Mouse (Mus musculus) embryonic facial prominence, embryonic 13.5 days (tissue): ENCODE measurements around the gene Grasp. TPM values are rescaled to one million over a fixed set of nuclear protein-coding genes. Genes with fewer than 3 reads are reported as not detected.

Experiments used
- ATAC-seq: fragments of 200-750 bp; cut with Nextera tagmentation; 2 replicates; pipeline ENCODE4 v1.8.0; 2017; ENCODE audit warnings: low read depth; ENCODE audit not compliant: insufficient number of reproducible peaks, insufficient read depth, low FRiP score, low TSS enrichment
- H3K27ac ChIP-seq: fragments of 300-500 bp; sonication (generic); 2 replicates; pipeline ENCODE4 v1.5.1; 2015; ENCODE audit warnings: moderate library complexity, mild to moderate bottlenecking, inconsistent platforms
- H3K27me3 ChIP-seq: fragments of 300-500 bp; sonication (generic); 2 replicates; pipeline ENCODE4 v1.6.1; 2015; ENCODE audit warnings: mild to moderate bottlenecking, inconsistent platforms
- H3K36me3 ChIP-seq: fragments of 300-500 bp; sonication (generic); 2 replicates; pipeline ENCODE4 v1.6.1; 2015; ENCODE audit warnings: mild to moderate bottlenecking, inconsistent platforms
- H3K4me1 ChIP-seq: fragments of 300-500 bp; sonication (generic); 2 replicates; pipeline ENCODE4 v1.6.1; 2015; ENCODE audit warnings: inconsistent platforms
- H3K4me2 ChIP-seq: fragments of 300-500 bp; sonication (generic); 2 replicates; pipeline ENCODE4 v1.6.1; 2015; ENCODE audit warnings: moderate library complexity, mild to moderate bottlenecking, inconsistent platforms
- H3K4me3 ChIP-seq: fragments of 300-500 bp; sonication (generic); 2 replicates; pipeline ENCODE4 v1.5.1; 2015; ENCODE audit warnings: mild to moderate bottlenecking, inconsistent platforms
- H3K9ac ChIP-seq: fragments of 300-500 bp; sonication (generic); 2 replicates; pipeline ENCODE4 v1.6.1; 2015; ENCODE audit warnings: mild to moderate bottlenecking, inconsistent platforms
- H3K9me3 ChIP-seq: fragments of 300-500 bp; sonication (generic); 2 replicates; pipeline ENCODE4 v1.6.1; 2016; ENCODE audit warnings: inconsistent platforms
- WGBS: fragments of 180-500 bp; shearing (Covaris S2); methylation state at CpG from one replicate; pipeline ENCODE4 v1.1.7; 2015; ENCODE audit warnings: mixed read lengths; 5-methylcytosine and 5-hydroxymethylcytosine counted together
- polyA plus RNA-seq: library from polyadenylated mRNA; unstranded; fragments of >200 nt; fragmentation: Nextera tagmentation; extraction: Ambion mirVana; gene quantifications from 2 replicates; pipeline ENCODE4 v1.2.1, GENCODE M21; 2015

The Grasp gene
- polyA plus RNA-seq, 1 experiment from 2014 or later = 8.0 TPM

DNA sequence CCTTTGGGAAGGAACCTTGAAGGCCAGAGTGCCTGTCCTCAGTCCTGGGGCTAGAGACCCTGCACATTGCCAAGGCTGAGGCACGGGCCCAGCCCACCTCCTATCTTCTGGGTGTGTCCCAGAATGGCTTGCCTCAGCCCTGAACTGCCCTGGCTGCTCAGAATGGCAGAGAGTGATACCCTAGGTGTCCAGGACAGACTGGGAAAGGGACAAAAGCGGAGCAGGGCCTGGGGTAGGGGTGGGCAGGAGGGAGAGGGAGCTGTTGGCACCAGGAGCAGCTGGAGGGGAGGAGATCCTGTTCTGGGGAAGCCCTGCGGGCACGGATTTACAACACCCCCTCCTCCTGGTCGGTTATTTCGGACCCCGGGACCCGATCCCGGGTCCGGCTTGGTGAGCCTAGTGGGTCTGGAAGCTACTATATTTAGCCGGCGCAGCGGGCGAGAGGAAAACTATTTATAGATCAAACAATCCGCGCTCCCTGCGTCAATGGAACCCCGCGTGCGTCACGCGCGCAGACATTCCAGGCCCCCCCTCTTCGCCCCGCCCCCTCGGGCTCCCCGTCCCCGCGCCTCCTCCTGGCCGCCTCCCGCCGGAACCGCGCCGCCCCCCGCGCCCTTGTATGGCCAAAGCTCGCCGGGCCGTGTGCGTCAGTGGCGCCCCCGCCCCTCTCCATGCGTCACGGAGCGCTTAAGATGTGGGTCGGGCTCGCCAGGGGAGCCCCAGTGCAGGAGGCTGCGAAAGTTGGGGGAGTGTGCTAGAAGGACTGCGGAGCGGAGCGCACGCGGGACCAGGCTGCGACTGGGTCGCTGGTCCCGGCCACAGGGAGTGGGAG, 42.4 kb downstream of the Grasp start:
- peak overlapping the region; percentile 80 for H3K27ac ChIP-seq
- peak; percentile 89 for ATAC-seq
- peak overlapping the region; percentile 54 for H3K4me3 ChIP-seq
- no peaks in the 10 kb centered on the region for H3K9me3 ChIP-seq
- H3K9ac ChIP-seq = peak overlapping the region; percentile 68
- WGBS = 1% methylated on average over 57 of the region's 57 CpGs
- peaks cover 14% of the 10 kb centered on the region for H3K27me3 ChIP-seq
- H3K4me1 ChIP-seq = peaks cover 38% of the 10 kb centered on the region
- H3K4me2 ChIP-seq = peak overlapping the region; percentile 90
- H3K36me3 ChIP-seq = peaks cover 15% of the 10 kb centered on the region

- ATAC-seq = no peak
Observed at GRCm38 (mm10) chr15:101267053-101268032, 43.4 kb downstream of the Grasp start.

DNA sequence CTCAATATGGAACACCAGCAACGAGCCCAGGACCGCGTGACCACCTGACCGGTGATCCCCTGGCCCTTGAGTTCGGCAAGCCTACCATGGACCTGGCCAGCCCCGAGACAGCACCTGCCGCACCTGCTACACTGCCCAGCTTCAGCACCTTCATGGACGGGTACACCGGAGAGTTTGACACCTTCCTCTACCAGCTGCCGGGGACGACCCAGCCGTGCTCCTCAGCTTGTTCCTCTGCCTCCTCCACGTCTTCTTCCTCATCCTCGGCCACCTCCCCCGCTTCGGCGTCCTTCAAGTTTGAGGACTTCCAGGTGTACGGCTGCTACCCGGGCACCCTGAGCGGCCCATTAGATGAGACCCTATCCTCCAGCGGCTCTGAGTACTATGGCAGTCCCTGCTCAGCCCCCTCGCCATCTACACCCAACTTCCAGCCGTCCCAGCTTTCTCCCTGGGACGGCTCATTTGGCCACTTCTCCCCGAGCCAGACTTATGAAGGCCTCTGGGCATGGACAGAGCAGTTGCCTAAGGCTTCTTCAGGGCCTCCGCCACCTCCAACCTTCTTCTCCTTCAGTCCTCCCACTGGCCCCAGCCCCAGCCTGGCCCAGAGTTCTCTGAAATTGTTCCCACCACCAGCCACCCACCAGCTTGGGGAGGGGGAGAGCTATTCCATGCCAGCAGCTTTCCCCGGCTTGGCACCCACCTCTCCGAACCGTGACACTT, 46.3 kb downstream of the Grasp start:
- Histone ChIP-seq H3K27me3 (peaks cover 14% of the 10 kb centered on the region), H3K9ac (no peak overlapping the region), H3K27ac (no peak overlapping the region), H3K9me3 (no peaks in the 10 kb centered on the region), H3K36me3 (peaks cover 46% of the 10 kb centered on the region), H3K4me2 (no peak overlapping the region), H3K4me1 (peaks cover 29% of the 10 kb centered on the region), H3K4me3 (no peak overlapping the region)
- ATAC-seq = no peak
- 89% methylated on average over 29 of the region's 29 CpGs for WGBS

More at GRCm38 (mm10) chr15:101267053-101268032, 43.4 kb downstream of the Grasp start:
- Histone ChIP-seq H3K9ac (peak overlapping the region; percentile 68), H3K27me3 (peaks cover 14% of the 10 kb centered on the region), H3K4me1 (peaks cover 29% of the 10 kb centered on the region), H3K4me3 (peak overlapping the region; percentile 54), H3K36me3 (peaks cover 25% of the 10 kb centered on the region), H3K9me3 (no peaks in the 10 kb centered on the region), H3K27ac (peak overlapping the region; percentile 80), H3K4me2 (peak overlapping the region; percentile 90)
- WGBS = 3% methylated on average over 25 of the region's 25 CpGs

- peaks cover 20% of the 10 kb centered on the region for H3K4me1 ChIP-seq
- H3K4me2 ChIP-seq = no peak overlapping the region
- no peak for ATAC-seq
- peaks cover 14% of the 10 kb centered on the region for H3K27me3 ChIP-seq
- H3K4me3 ChIP-seq = no peak overlapping the region
- no peaks in the 10 kb centered on the region for H3K9me3 ChIP-seq
- 55% methylated on average over 3 of the region's 3 CpGs for WGBS
- H3K36me3 ChIP-seq = peaks cover 46% of the 10 kb centered on the region
- H3K27ac ChIP-seq = no peak overlapping the region
- H3K9ac ChIP-seq = no peak overlapping the region
Observed at GRCm38 (mm10) chr15:101271107-101271506, 47.1 kb downstream of the Grasp start.

GRCm38 (mm10) chr15:101271513-101271912, 47.5 kb downstream of the Grasp start:
- no peaks in the 10 kb centered on the region for H3K9me3 ChIP-seq
- peaks cover 18% of the 10 kb centered on the region for H3K4me1 ChIP-seq
- no peak overlapping the region for H3K4me2 ChIP-seq
- H3K4me3 ChIP-seq = no peak overlapping the region
- H3K27ac ChIP-seq = no peak overlapping the region
- H3K36me3 ChIP-seq = peaks cover 46% of the 10 kb centered on the region
- ATAC-seq = no peak
- no peak overlapping the region for H3K9ac ChIP-seq
- peaks cover 14% of the 10 kb centered on the region for H3K27me3 ChIP-seq
- WGBS = 75% methylated on average over 15 of the region's 15 CpGs

GRCm38 (mm10) chr15:101274380-101274779, 50.4 kb downstream of the Grasp start:
- peaks cover 17% of the 10 kb centered on the region for H3K4me1 ChIP-seq
- no peak overlapping the region for H3K4me2 ChIP-seq
- no peak overlapping the region for H3K9ac ChIP-seq
- no peak overlapping the region for H3K27ac ChIP-seq
- peaks cover 46% of the 10 kb centered on the region for H3K36me3 ChIP-seq
- no peaks in the 10 kb centered on the region for H3K27me3 ChIP-seq
- H3K4me3 ChIP-seq = no peak overlapping the region
- no peak for ATAC-seq
- no peaks in the 10 kb centered on the region for H3K9me3 ChIP-seq
- 78% methylated on average over 6 of the region's 6 CpGs for WGBS

DNA sequence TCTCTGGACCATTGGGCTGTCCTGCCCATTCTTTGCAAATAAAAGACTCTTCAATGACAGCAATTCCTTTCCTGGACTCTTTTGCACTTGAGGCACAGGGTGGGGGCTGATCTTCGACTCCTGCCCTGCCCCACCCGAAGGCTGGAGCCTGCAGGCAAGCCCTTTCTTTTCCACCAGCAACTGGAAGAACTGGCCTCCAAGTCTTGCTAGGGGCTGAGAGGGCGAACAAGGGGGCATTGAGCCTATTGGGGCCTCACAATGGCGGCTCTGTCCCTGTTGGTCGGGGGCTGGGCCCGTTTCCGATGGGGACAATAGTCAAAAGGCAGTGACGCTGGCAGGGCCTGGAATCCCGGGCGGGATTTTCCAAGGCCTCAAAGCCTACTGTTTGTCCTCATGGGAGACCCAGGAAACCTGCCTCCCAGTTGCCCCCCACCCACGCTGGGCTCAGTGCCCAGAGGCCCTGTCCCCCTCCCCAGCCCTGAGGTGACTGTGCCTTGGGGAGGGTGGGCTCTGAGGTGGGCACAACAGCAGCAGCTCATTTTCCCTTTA, 53.4 kb downstream of the Grasp start:
- no peak for ATAC-seq
- WGBS = 25% methylated on average over 11 of the region's 11 CpGs
- H3K27ac ChIP-seq = peak overlapping the region; percentile 44

GRCm38 (mm10) chr15:101278589-101278988, 54.6 kb downstream of the Grasp start:
- H3K4me3 ChIP-seq = no peak overlapping the region
- H3K9ac ChIP-seq = peak overlapping the region; percentile 40
- 37% methylated on average over 5 of the region's 5 CpGs for WGBS
- H3K27ac ChIP-seq = peak overlapping the region; percentile 44; the same call in 1 of the 2 replicates
- no peak overlapping the region for H3K4me2 ChIP-seq
- peaks cover 9% of the 10 kb centered on the region for H3K36me3 ChIP-seq
- no peaks in the 10 kb centered on the region for H3K9me3 ChIP-seq
- no peaks in the 10 kb centered on the region for H3K27me3 ChIP-seq
- H3K4me1 ChIP-seq = peaks cover 17% of the 10 kb centered on the region
- no peak for ATAC-seq

More for the DNA sequence above, 53.4 kb downstream of the Grasp start:
- H3K9ac ChIP-seq = no peak overlapping the region
- H3K36me3 ChIP-seq = peaks cover 21% of the 10 kb centered on the region
- no peak overlapping the region for H3K4me3 ChIP-seq
- H3K4me1 ChIP-seq = peaks cover 17% of the 10 kb centered on the region
- no peaks in the 10 kb centered on the region for H3K9me3 ChIP-seq
- no peak overlapping the region for H3K4me2 ChIP-seq
- no peaks in the 10 kb centered on the region for H3K27me3 ChIP-seq

- no peak for ATAC-seq
- H3K9ac ChIP-seq = no peak overlapping the region; the same call in 1 of the 2 replicates
- peaks cover 17% of the 10 kb centered on the region for H3K4me1 ChIP-seq
- no peaks in the 10 kb centered on the region for H3K27me3 ChIP-seq
- 60% methylated on average over 12 of the region's 12 CpGs for WGBS
- no peak overlapping the region for H3K4me2 ChIP-seq
- H3K9me3 ChIP-seq = no peaks in the 10 kb centered on the region
- peak overlapping the region; percentile 16; the same call in 1 of the 2 replicates for H3K27ac ChIP-seq
- no peaks in the 10 kb centered on the region for H3K36me3 ChIP-seq
- no peak overlapping the region for H3K4me3 ChIP-seq
Observed at GRCm38 (mm10) chr15:101279430-101279999, 55.5 kb downstream of the Grasp start.
